Mouse (Mus musculus) MEL (cell line): ENCODE data around the gene Tmem92. TPM values are rescaled to one million over a fixed set of nuclear protein-coding genes. Genes with fewer than 3 reads are reported as not detected.

Experiments
- DNase-seq: peaks from one replicate; pipeline ENCODE4 v3.0.0; 2011; ENCODE audit warnings: low read depth, low spot score
- H3K27ac ChIP-seq: 2 replicates; pipeline ENCODE4 v1.5.1; 2012; ENCODE audit warnings: low read depth, mild to moderate bottlenecking, control low read depth, low read length, moderate library complexity; ENCODE audit not compliant: control insufficient read depth
- H3K27me3 ChIP-seq, 2 experiments: fragments of 150-350 bp in 1 of 2; sonication (generic) in 1 of 2; 2 replicates each; pipeline ENCODE4 v1.6.1; 2012; ENCODE audit warnings: low read length in 2 of 2, mild to moderate bottlenecking in 2 of 2, improper control_type of control experiment in 1 of 2, moderate library complexity in 1 of 2; ENCODE audit not compliant: insufficient read depth in 2 of 2, control insufficient read depth in 1 of 2
- H3K36me3 ChIP-seq, 2 experiments: 2 replicates each; pipeline ENCODE4 v1.6.1; 2012 to 2014; ENCODE audit warnings: low read length in 2 of 2, improper control_type of control experiment in 1 of 2, inconsistent platforms in 1 of 2, mild to moderate bottlenecking in 1 of 2; ENCODE audit not compliant: insufficient read depth in 2 of 2, control insufficient read depth in 1 of 2
- H3K4me1 ChIP-seq, 2 experiments: fragments of 150-350 bp in 1 of 2; sonication (generic) in 1 of 2; 2 replicates each; pipeline ENCODE4 v1.6.1; 2012; ENCODE audit warnings: low read length in 2 of 2, improper control_type of control experiment in 1 of 2, mild to moderate bottlenecking in 1 of 2; ENCODE audit not compliant: insufficient read depth in 2 of 2, control insufficient read depth in 1 of 2
- H3K4me3 ChIP-seq, 2 experiments: fragments of 150-350 bp in 1 of 2; sonication (generic) in 1 of 2; 2 replicates each; pipeline ENCODE4 v1.5.1; 2012; ENCODE audit warnings: low read depth in 2 of 2, low read length in 2 of 2, mild to moderate bottlenecking in 2 of 2, moderate library complexity in 2 of 2, control low read depth in 1 of 2, improper control_type of control experiment in 1 of 2; ENCODE audit not compliant: control insufficient read depth in 1 of 2, insufficient read depth in 1 of 2
- H3K79me2 ChIP-seq: 2 replicates; pipeline ENCODE4 v1.6.1; 2012; ENCODE audit warnings: mild to moderate bottlenecking, low read length, moderate library complexity; ENCODE audit not compliant: control insufficient read depth, poor library complexity, insufficient read depth
- H3K9ac ChIP-seq: 2 replicates; pipeline ENCODE4 v1.6.1; 2012; ENCODE audit warnings: low read depth, mild to moderate bottlenecking, control low read depth, low read length, moderate library complexity; ENCODE audit not compliant: control insufficient read depth, poor library complexity, severe bottlenecking
- H3K9me3 ChIP-seq: fragments of 150-350 bp; sonication (generic); replicated peaks from 2 replicates; pipeline ENCODE4 v1.6.1; 2012; ENCODE audit warnings: mild to moderate bottlenecking, low read length, improper control_type of control experiment, moderate library complexity; ENCODE audit not compliant: insufficient read depth
- CHD2 ChIP-seq: IDR thresholded peaks from 2 replicates; pipeline ENCODE4 v1.6.1; 2011; ENCODE audit warnings: low read length, improper control_type of control experiment
- E2F4 ChIP-seq: IDR thresholded peaks from 2 replicates; pipeline ENCODE4 v1.6.1; 2011; ENCODE audit warnings: low read depth, low read length, improper control_type of control experiment, borderline replicate concordance
- EP300 ChIP-seq, 2 experiments: IDR thresholded peaks; 2 replicates each; pipeline ENCODE4 v1.6.1; 2011; ENCODE audit warnings: improper control_type of control experiment in 2 of 2, low read length in 2 of 2, low read depth in 1 of 2, mild to moderate bottlenecking in 1 of 2
- ETS1 ChIP-seq: IDR thresholded peaks from 2 replicates; pipeline ENCODE4 v1.6.1; 2012; ENCODE audit warnings: low read depth, mild to moderate bottlenecking, inconsistent platforms, low read length, improper control_type of control experiment, moderate library complexity
- GATA1 ChIP-seq: IDR thresholded peaks from 2 replicates; pipeline ENCODE4 v1.6.1; 2011; ENCODE audit warnings: low read depth, low read length, improper control_type of control experiment
- MAFK ChIP-seq: IDR thresholded peaks from 2 replicates; pipeline ENCODE4 v1.6.1; 2011; ENCODE audit warnings: low read depth, mild to moderate bottlenecking, low read length, improper control_type of control experiment, borderline replicate concordance
- MAX ChIP-seq: IDR thresholded peaks from 2 replicates; pipeline ENCODE4 v1.6.1; 2011; ENCODE audit warnings: low read length, improper control_type of control experiment
- MAZ ChIP-seq: IDR thresholded peaks from 2 replicates; pipeline ENCODE4 v1.6.1; 2012; ENCODE audit warnings: low read depth, mild to moderate bottlenecking, inconsistent platforms, low read length, improper control_type of control experiment
- MXI1 ChIP-seq: IDR thresholded peaks from 2 replicates; pipeline ENCODE4 v1.6.1; 2011; ENCODE audit warnings: mild to moderate bottlenecking, low read depth, low read length, improper control_type of control experiment
- MYB ChIP-seq: IDR thresholded peaks from 2 replicates; pipeline ENCODE4 v1.6.1; 2011; ENCODE audit warnings: mild to moderate bottlenecking, low read depth, low read length, improper control_type of control experiment
- MYC ChIP-seq: IDR thresholded peaks from 2 replicates; pipeline ENCODE4 v1.6.1; 2011; ENCODE audit warnings: low read depth, mild to moderate bottlenecking, low read length, improper control_type of control experiment, moderate library complexity
- NRF1 ChIP-seq: IDR thresholded peaks from 2 replicates; pipeline ENCODE4 v1.6.1; 2014; ENCODE audit warnings: low read depth, mild to moderate bottlenecking, inconsistent platforms, low read length, improper control_type of control experiment, moderate library complexity; ENCODE audit not compliant: poor library complexity, insufficient read depth, severe bottlenecking
- POLR2A ChIP-seq, 2 experiments: IDR thresholded peaks; 2 replicates each; pipeline ENCODE4 v1.6.1; 2011 to 2012; ENCODE audit warnings: low read length in 2 of 2, mild to moderate bottlenecking in 2 of 2, control low read depth in 1 of 2, improper control_type of control experiment in 1 of 2, low read depth in 1 of 2, moderate library complexity in 1 of 2; ENCODE audit not compliant: control insufficient read depth in 1 of 2, insufficient read depth in 1 of 2, poor library complexity in 1 of 2
- POLR2AphosphoS5 ChIP-seq: IDR thresholded peaks from 2 replicates; pipeline ENCODE4 v1.6.1; 2012; ENCODE audit warnings: low read depth, borderline replicate concordance, mild to moderate bottlenecking, inconsistent platforms, low read length, moderate library complexity, mixed read lengths
- SIN3A ChIP-seq: IDR thresholded peaks from 2 replicates; pipeline ENCODE4 v1.6.1; 2012; ENCODE audit warnings: low read length, improper control_type of control experiment, inconsistent platforms
- SMC3 ChIP-seq: IDR thresholded peaks from 2 replicates; pipeline ENCODE4 v1.6.1; 2011; ENCODE audit warnings: low read depth, low read length, improper control_type of control experiment
- TAL1 ChIP-seq: IDR thresholded peaks from 2 replicates; pipeline ENCODE4 v1.6.1; 2012; ENCODE audit warnings: mild to moderate bottlenecking, inconsistent platforms, low read length, moderate library complexity, mixed read lengths
- TBP ChIP-seq: IDR thresholded peaks from 2 replicates; pipeline ENCODE4 v1.8.0; 2011; ENCODE audit warnings: low read depth, low read length, improper control_type of control experiment
- TCF12 ChIP-seq: IDR thresholded peaks from 2 replicates; pipeline ENCODE4 v1.6.1; 2014; ENCODE audit warnings: low read depth, mild to moderate bottlenecking, inconsistent platforms, low read length, improper control_type of control experiment, moderate library complexity
- ZC3H11A ChIP-seq: IDR thresholded peaks from 2 replicates; pipeline ENCODE4 v1.6.1; 2012; ENCODE audit warnings: low read depth, mild to moderate bottlenecking, inconsistent platforms, low read length, improper control_type of control experiment
- ZKSCAN1 ChIP-seq: IDR thresholded peaks from 2 replicates; pipeline ENCODE4 v1.6.1; 2012; ENCODE audit warnings: low read depth, mild to moderate bottlenecking, inconsistent platforms, low read length, improper control_type of control experiment, moderate library complexity
- ZNF384 ChIP-seq: IDR thresholded peaks from 2 replicates; pipeline ENCODE4 v1.6.1; 2012; ENCODE audit warnings: low read depth, mild to moderate bottlenecking, inconsistent platforms, low read length, improper control_type of control experiment
- polyA plus RNA-seq, 2 experiments: library from polyadenylated mRNA; stranded (reverse) in 1 of 2; unstranded in 1 of 2; fragments of >175 nt in 1 of 2; fragments of >200 nt in 1 of 2; gene quantifications; 2 replicates each; pipeline versions ENCODE4 v1.2.1 to v1.2.4; 2012; ENCODE audit warnings: low replicate concordance in 2 of 2, low read depth in 1 of 2; ENCODE audit not compliant: insufficient read length in 2 of 2, insufficient read depth in 1 of 2, missing spikeins in 1 of 2
- total RNA-seq: library from RNA; depleted of rRNA; stranded (reverse); fragments of 300-350 nt; gene quantifications from 2 replicates; pipeline ENCODE4 v1.2.3, GENCODE M21; 2012

The Tmem92 gene
- total and polyA plus RNA-seq, 3 experiments = not detected

DNA sequence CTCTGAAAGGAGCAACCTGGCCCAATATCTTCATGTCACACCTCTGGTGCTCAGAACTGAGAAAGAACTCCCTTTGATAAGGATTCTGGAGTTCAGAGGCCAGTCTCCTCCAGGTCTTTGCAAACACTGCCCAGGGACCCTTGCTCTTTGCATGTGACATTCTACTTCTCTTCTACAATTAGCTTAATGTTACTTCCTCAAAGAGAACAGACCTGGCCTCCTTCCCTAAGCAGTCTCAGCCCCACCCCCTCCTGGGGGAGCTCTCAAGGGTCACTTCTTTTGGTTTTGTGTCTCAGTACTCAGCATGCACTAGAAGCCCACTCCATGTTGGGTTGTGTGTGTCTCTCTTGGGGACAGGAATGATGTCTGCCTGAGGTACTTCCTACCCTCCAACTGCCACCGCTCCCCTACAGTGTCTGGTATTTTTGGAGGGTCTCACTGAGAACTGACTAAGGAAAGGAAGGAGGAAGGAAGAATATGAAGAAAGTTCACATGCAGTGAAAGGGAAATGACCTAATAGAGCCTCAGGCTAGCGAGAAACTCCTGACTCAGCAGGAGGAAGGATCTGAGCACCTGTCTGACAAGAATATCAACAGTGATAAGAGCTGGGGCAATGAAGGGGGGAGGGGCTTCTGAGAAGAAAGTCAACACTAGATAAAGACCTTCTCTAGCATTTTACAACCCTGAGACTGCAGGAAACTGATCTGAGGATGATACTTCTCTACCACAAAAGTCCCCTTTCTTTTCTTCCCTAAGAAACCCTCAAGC, 29.4 kb downstream of the Tmem92 start:
- Histone ChIP-seq H3K27me3 (peaks cover 21 to 52% of the 10 kb centered on the region in 2 experiments), H3K9ac (no peak overlapping the region), H3K79me2 (no peaks in the 10 kb centered on the region), H3K27ac (no peak overlapping the region), H3K36me3 (no peaks in the 10 kb centered on the region; a peak in 1 of 4 replicates), H3K9me3 (no peaks in the 10 kb centered on the region), H3K4me1 (peaks cover 0 to 12% of the 10 kb centered on the region in 2 experiments; a peak in 3 of 4 replicates), H3K4me3 (no peak overlapping the region)
- peak; percentile 38 for DNase-seq
- no peak for TF ChIP-seq SIN3A
- peak; percentile 82 for TF ChIP-seq MAFK
- no peak for TF ChIP-seq MAZ
- TF ChIP-seq NRF1 = no peak
- TF ChIP-seq MXI1 = no peak
- TF ChIP-seq TAL1 = no peak
- 0 out of 2 replicates have a peak, but pooled peaks have one; percentile 34 for TF ChIP-seq TCF12
- no peak; the same call in 1 of the 2 replicates for TF ChIP-seq GATA1
- peak; percentile 70 for TF ChIP-seq ETS1

DNA sequence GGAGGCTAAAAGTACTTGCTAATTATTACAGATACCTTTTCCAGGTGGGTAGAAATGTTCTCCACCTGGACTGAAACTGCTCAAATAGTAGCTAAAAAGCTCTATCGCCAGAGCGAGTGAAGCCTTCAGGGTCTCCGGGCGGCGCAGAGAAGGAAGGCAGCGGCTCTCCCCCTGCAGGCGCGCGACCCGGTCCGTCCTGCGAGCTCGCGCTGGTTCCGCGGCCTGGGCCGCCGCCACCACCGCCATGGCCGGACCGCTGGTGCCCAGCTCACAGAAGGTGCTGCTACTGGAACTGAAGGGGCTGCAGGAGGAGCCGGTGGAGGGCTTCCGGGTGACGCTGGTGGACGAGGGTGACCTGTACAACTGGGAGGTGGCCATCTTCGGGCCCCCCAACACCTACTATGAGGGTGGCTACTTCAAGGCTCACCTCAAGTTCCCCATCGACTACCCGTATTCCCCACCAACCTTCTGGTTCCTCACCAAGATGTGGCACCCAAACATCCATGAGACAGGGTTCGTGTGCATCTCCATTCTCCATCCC, 40.7 kb downstream of the Tmem92 start, which contains the start of gene Cdc34b:
Gene Cdc34b, plus strand, starts transcription at position 51 of the 541 bp plus-strand sequence.
- H3K9ac ChIP-seq = no peak within 1 kb of the TSS
- no peaks in the 10 kb centered on the region for H3K79me2 ChIP-seq

GRCm38 (mm10) chr11:94735746-94736145, 46.8 kb downstream of the Tmem92 start:
- Histone ChIP-seq H3K36me3 (no peaks in the 10 kb centered on the region), H3K27me3 (peaks cover 23 to 40% of the 10 kb centered on the region in 2 experiments), H3K9ac (no peak overlapping the region), H3K9me3 (no peaks in the 10 kb centered on the region), H3K4me1 (no peaks in the 10 kb centered on the region), H3K4me3 (no peak overlapping the region), H3K27ac (no peak overlapping the region), H3K79me2 (no peaks in the 10 kb centered on the region)
- DNase-seq = no peak
- TF ChIP-seq EP300 (IDR thresholded peaks at IDR 0.05; ENCODE audit: low read depth in 1 of 2, low read length in 2 of 2) (no peak), ZC3H11A (no peak), TBP (no peak), MYB (no peak), MAX (no peak), POLR2AphosphoS5 (no peak), POLR2A (IDR thresholded peaks at IDR 0.05; ENCODE audit: control insufficient read depth in 1 of 2, insufficient read depth in 1 of 2, low read depth in 1 of 2, low read length in 2 of 2, poor library complexity in 1 of 2) (no peak), E2F4 (no peak), CHD2 (no peak), MAFK (no peak), NRF1 (no peak), ZKSCAN1 (no peak), GATA1 (no peak), MYC (no peak), TAL1 (no peak)

More for the DNA sequence above, 40.7 kb downstream of the Tmem92 start, which contains the start of gene Cdc34b:
- Histone ChIP-seq H3K36me3 (no peaks in the 10 kb centered on the region), H3K27me3 (peaks cover 39 to 41% of the 10 kb centered on the region in 2 experiments), H3K27ac (no peak within 1 kb of the TSS), H3K4me1 (no peaks in the 10 kb centered on the region), H3K4me3 (no peak within 1 kb of the TSS), H3K9me3 (no peaks in the 10 kb centered on the region)
- TF ChIP-seq E2F4 = no peak
- no peak for TF ChIP-seq GATA1
- TF ChIP-seq TCF12 = no peak
- no peak for TF ChIP-seq CHD2
- no peak for TF ChIP-seq SMC3
- TF ChIP-seq ZNF384 = no peak
- DNase-seq = no peak
